Mouse (Mus musculus) olfactory bulb, adult 2 months (tissue): ENCODE measurements at regions not wholly inside any gene's neighbourhood (a gene's known extent, or its start where the extent isn't known, plus 50 kb on each side); places are given as distances from the start of the nearest gene placed in this dataset.

Source experiments
- H3K27ac ChIP-seq: fragments of 200-500 bp; 2 replicates; pipeline ENCODE4 v1.5.1; 2012; ENCODE audit warnings: low read depth, low read length; ENCODE audit not compliant: insufficient read depth
- H3K4me1 ChIP-seq: fragments of 200-500 bp; 2 replicates; pipeline ENCODE4 v1.6.1; 2012; ENCODE audit warnings: low read length; ENCODE audit not compliant: control insufficient read depth, insufficient read depth
- H3K4me3 ChIP-seq: fragments of 200-500 bp; 2 replicates; pipeline ENCODE4 v1.5.1; 2012; ENCODE audit warnings: mild to moderate bottlenecking, low read depth, low read length, moderate library complexity; ENCODE audit not compliant: insufficient read depth
- CTCF ChIP-seq: fragments of 200-500 bp; IDR thresholded peaks from 2 replicates; pipeline ENCODE4 v1.5.1; 2012; ENCODE audit warnings: low read depth, mild to moderate bottlenecking, low read length, moderate library complexity; ENCODE audit not compliant: insufficient read depth
- POLR2A ChIP-seq: fragments of 200-500 bp; IDR thresholded peaks from 2 replicates; pipeline ENCODE4 v1.6.1; 2012; ENCODE audit warnings: mild to moderate bottlenecking, low read depth, low read length, moderate library complexity; ENCODE audit not compliant: insufficient read depth
- WGBS: fragments of 180-500 bp; shearing (Covaris S2); methylation state at CpG from one replicate; pipeline ENCODE4 v1.1.7; 2018; 5-methylcytosine and 5-hydroxymethylcytosine counted together

DNA sequence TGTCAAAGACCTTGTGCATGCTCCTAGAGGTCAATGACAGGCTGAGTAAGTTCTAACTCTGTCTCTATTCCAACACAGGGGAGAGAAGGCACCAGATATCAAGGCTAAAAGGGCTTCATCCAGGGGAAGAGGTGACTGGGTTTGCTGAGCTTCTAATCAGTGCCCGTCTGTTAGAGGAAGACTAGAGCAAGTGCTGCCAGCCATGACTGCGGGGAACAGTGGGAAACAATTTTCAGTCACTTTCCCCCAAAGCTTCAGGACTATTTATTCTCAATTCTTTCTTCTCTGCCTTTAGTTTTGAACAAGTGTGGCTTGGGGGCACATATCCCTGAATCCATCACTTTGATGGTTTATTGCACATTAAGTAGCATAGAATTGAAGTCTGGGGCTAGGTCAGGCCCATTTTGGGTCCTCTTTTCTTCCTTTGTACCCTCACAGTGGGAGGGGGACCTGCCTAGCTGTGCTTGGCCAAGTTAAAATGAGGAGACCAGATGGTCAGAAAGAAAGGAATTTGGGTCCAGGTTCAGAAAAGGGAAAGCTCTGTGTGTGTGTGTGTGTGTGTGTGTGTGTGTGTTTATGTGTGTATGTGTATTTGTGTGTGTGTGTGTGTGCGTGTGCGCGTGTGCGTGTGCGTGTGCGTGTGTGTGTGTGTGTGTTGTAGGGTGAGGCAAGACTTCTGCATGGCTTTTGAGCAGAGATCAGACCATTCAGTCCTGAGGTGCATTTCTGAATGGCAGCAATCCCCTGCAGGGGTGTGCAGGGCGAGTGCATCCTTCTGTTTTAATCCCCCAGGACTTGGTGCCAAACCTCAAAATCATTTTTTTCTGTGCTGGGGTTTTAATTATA is 337.2 kb downstream of the 1500009L16Rik start:
- Histone ChIP-seq H3K27ac (no peak overlapping the region), H3K4me1 (peaks cover 16% of the 10 kb centered on the region), H3K4me3 (no peak overlapping the region)
- 56% methylated on average over 9 of the region's 9 CpGs for WGBS
- TF ChIP-seq POLR2A, result no peak
- no peak for TF ChIP-seq CTCF

- Histone ChIP-seq H3K4me3 (no peak overlapping the region), H3K4me1 (peaks cover 11% of the 10 kb centered on the region; the same call in 1 of the 2 replicates), H3K27ac (no peak overlapping the region)
- TF ChIP-seq POLR2A (no peak), CTCF (no peak)
- WGBS, result 29% methylated on average over 7 of the region's 7 CpGs
These were observed 338.0 kb downstream of the 1500009L16Rik start for GRCm38 (mm10) chr10:84060492-84061218.

DNA sequence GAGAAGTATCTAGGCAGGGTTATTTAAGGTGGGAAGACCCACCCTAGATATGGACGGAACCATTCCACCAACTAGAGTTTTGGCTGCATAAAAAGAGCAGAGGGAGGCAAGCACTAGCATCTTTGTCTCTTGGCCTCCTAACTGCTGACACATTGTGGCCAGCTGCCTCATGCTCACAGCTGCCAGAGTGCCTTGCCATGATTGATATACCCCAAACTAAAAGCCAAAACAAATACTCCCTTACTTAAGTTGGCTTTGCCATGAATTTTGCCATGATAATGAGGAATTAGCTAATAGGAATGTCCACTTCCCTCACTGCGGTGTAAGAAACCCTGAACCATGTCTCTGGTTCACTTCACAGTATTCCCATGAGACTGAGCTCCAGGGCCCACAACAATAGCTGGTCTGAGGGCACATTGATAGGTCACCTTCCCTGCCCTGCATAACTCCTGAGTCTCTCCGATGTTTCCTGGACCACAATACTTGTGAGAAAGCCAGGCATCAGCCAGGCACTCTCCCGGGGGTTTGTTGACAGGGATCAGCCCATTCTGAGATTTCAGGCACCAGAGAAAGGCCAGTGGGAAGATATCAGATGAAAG is 344.5 kb downstream of the 1500009L16Rik start:
- WGBS, result 77% methylated on average over 4 of the region's 4 CpGs
- no peak for TF ChIP-seq CTCF
- H3K27ac ChIP-seq, result no peak overlapping the region
- H3K4me1 ChIP-seq, result no peaks in the 10 kb centered on the region
- H3K4me3 ChIP-seq, result no peak overlapping the region

DNA sequence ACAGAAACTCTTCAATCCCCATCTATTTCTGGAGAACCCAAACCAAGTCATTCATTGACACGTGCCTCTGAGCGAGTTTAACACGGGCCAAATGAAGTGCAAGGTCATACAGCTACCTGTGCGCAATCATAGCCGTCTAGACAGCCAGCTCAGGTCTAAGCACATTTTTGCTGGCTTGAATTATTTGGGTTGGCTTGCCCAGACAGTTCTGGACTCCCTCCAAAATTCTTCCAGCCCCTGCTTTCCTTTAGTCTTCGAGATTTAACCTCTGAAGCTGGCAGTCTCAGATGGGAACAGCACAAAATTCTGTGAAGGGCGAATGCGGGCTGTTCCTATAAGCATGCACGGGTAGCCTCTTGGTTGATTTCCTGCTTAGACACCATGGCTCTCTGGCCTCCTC is 347.1 kb downstream of the 1500009L16Rik start:
- no peaks in the 10 kb centered on the region for H3K4me1 ChIP-seq
- no peak overlapping the region for H3K27ac ChIP-seq
- WGBS, result 70% methylated on average over 9 of the region's 9 CpGs
- H3K4me3 ChIP-seq, result no peak overlapping the region
- no peak for TF ChIP-seq CTCF
- no peak for TF ChIP-seq POLR2A

- no peak for TF ChIP-seq CTCF
- no peak for TF ChIP-seq POLR2A
- H3K4me3 ChIP-seq, result no peak overlapping the region
- H3K4me1 ChIP-seq, result no peaks in the 10 kb centered on the region
- WGBS, result 67% methylated on average over 12 of the region's 12 CpGs
- H3K27ac ChIP-seq, result no peak overlapping the region
These were observed 350.3 kb downstream of the 1500009L16Rik start for GRCm38 (mm10) chr10:84072866-84073483.

DNA sequence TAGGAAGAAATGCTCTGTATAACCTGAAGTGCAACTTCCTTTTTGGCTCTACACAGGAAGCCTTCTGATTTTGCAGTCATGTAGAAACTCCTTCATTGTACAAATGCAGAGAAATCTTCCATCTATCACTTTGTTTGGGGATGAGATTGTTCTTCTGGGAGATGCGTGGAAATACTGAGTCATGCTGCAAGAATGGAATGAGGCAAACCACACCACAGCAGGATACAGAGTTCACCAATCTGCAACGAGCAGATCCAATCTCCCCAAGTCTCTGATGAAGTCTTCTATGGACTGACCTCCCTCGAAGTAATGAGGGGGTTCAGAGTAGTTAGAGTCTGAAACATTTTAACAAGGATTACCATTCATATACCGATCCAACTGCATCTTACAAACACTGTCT is 352.9 kb downstream of the 1500009L16Rik start:
- no peak overlapping the region for H3K4me3 ChIP-seq
- H3K27ac ChIP-seq, result no peak overlapping the region
- 59% methylated on average over 4 of the region's 4 CpGs for WGBS
- TF ChIP-seq POLR2A (no peak), CTCF (no peak)
- H3K4me1 ChIP-seq, result no peaks in the 10 kb centered on the region

GRCm38 (mm10) chr10:84080236-84080635 is 357.6 kb downstream of the 1500009L16Rik start:
- no peaks in the 10 kb centered on the region for H3K4me1 ChIP-seq
- no peak overlapping the region for H3K4me3 ChIP-seq
- WGBS, result 79% methylated on average over 6 of the region's 6 CpGs
- H3K27ac ChIP-seq, result no peak overlapping the region
- no peak for TF ChIP-seq POLR2A
- TF ChIP-seq CTCF, result no peak

GRCm38 (mm10) chr10:84081673-84082072 is 358.7 kb downstream of the Nuak1 start:
- Histone ChIP-seq H3K27ac (no peak overlapping the region), H3K4me1 (no peaks in the 10 kb centered on the region), H3K4me3 (no peak overlapping the region)
- 55% methylated on average over 6 of the region's 6 CpGs for WGBS
- TF ChIP-seq POLR2A (no peak), CTCF (no peak)

GRCm38 (mm10) chr10:84087528-84087927 is 352.9 kb downstream of the Nuak1 start:
- H3K4me3 ChIP-seq, result no peak overlapping the region
- TF ChIP-seq CTCF (no peak), POLR2A (no peak)
- no peak overlapping the region for H3K27ac ChIP-seq
- H3K4me1 ChIP-seq, result 0 out of 2 replicates have a peak, but pooled peaks cover 2% of the 10 kb centered on the region
- 90% methylated on average over 5 of the region's 5 CpGs for WGBS
